Mouse (Mus musculus) liver, embryonic 13.5 days (tissue): ENCODE measurements around the gene Tuba8. TPM values are rescaled to one million over a fixed set of nuclear protein-coding genes. Genes with fewer than 3 reads are reported as not detected.
A peak's percentile ranks its signal among the peaks of the same experiment; 100 is the strongest.

ENCODE experiments used
- ATAC-seq: fragments of 200-750 bp; cut with Nextera tagmentation; 2 replicates; pipeline ENCODE4 v1.8.0; 2017; ENCODE audit warnings: low read depth, mild to moderate bottlenecking, moderate number of reproducible peaks, moderate library complexity
- DNase-seq: peaks from one replicate; pipeline ENCODE4 v3.0.0; 2022
- H3K27ac ChIP-seq: fragments of 300-500 bp; sonication (generic); 2 replicates; pipeline ENCODE4 v1.5.1; 2015; ENCODE audit warnings: moderate library complexity, mild to moderate bottlenecking, inconsistent platforms
- H3K27me3 ChIP-seq: fragments of 300-500 bp; sonication (generic); 2 replicates; pipeline ENCODE4 v1.6.1; 2015; ENCODE audit warnings: mild to moderate bottlenecking, inconsistent platforms
- H3K36me3 ChIP-seq: fragments of 300-500 bp; sonication (generic); 2 replicates; pipeline ENCODE4 v1.6.1; 2015; ENCODE audit warnings: mild to moderate bottlenecking, inconsistent platforms
- H3K4me1 ChIP-seq: fragments of 300-500 bp; sonication (generic); replicated peaks from 2 replicates; pipeline ENCODE4 v1.6.1; 2015; ENCODE audit warnings: inconsistent platforms
- H3K4me2 ChIP-seq: fragments of 300-500 bp; sonication (generic); 2 replicates; pipeline ENCODE4 v1.6.1; 2015; ENCODE audit warnings: inconsistent platforms, mild to moderate bottlenecking, moderate library complexity
- H3K4me3 ChIP-seq: fragments of 300-500 bp; sonication (generic); replicated peaks from 2 replicates; pipeline ENCODE4 v1.5.1; 2015; ENCODE audit warnings: mild to moderate bottlenecking, inconsistent platforms
- H3K9ac ChIP-seq: fragments of 300-500 bp; sonication (generic); 2 replicates; pipeline ENCODE4 v1.6.1; 2015; ENCODE audit warnings: mild to moderate bottlenecking, inconsistent platforms
- H3K9me3 ChIP-seq: fragments of 300-500 bp; sonication (generic); replicated peaks from 2 replicates; pipeline ENCODE4 v1.6.1; 2016; ENCODE audit warnings: inconsistent platforms
- WGBS: fragments of 180-500 bp; shearing (Covaris S2); methylation state at CpG from one replicate; pipeline ENCODE4 v1.1.7; 2015; ENCODE audit not compliant: insufficient replicate concordance; 5-methylcytosine and 5-hydroxymethylcytosine counted together
- polyA plus RNA-seq: library from polyadenylated mRNA; unstranded; fragments of >200 nt; fragmentation: Nextera tagmentation; extraction: Ambion mirVana; gene quantifications from 2 replicates; pipeline ENCODE4 v1.2.1, GENCODE M21; 2015

Tuba8 gene
- polyA plus RNA-seq, 1 experiment from 2014 or later: 6.7 TPM

GRCm38 (mm10) chr6:121178700-121179358 is 31.7 kb upstream of the Tuba8 start:
- peak; percentile 33 for DNase-seq

GRCm38 (mm10) chr6:121179846-121180245 is 30.6 kb upstream of the Tuba8 start:
- Histone ChIP-seq H3K4me3 (no peak overlapping the region), H3K27ac (no peak overlapping the region), H3K9me3 (no peaks in the 10 kb centered on the region), H3K36me3 (no peaks in the 10 kb centered on the region), H3K4me2 (no peak overlapping the region), H3K4me1 (peaks cover 27% of the 10 kb centered on the region), H3K27me3 (0 out of 2 replicates have a peak, but pooled peaks cover 7% of the 10 kb centered on the region), H3K9ac (no peak overlapping the region; the same call in 1 of the 2 replicates)
- DNase-seq: no peak
- 59% methylated on average over 7 of the region's 7 CpGs for WGBS
- no peak for ATAC-seq

More at GRCm38 (mm10) chr6:121178700-121179358, 31.7 kb upstream of the Tuba8 start:
- ATAC-seq: no peak
- Histone ChIP-seq H3K9ac (no peak overlapping the region), H3K36me3 (no peaks in the 10 kb centered on the region), H3K4me2 (no peak overlapping the region), H3K27me3 (0 out of 2 replicates have a peak, but pooled peaks cover 11% of the 10 kb centered on the region), H3K27ac (no peak overlapping the region), H3K9me3 (no peaks in the 10 kb centered on the region), H3K4me3 (no peak overlapping the region), H3K4me1 (peaks cover 18% of the 10 kb centered on the region)
- 44% methylated on average over 7 of the region's 7 CpGs for WGBS

GRCm38 (mm10) chr6:121183414-121184173 is 26.9 kb upstream of the Tuba8 start, which contains the start of gene Pex26:
Pex26 (plus strand) TSS chr6:121183667.
- peak within 1 kb of the TSS; percentile 79 for H3K9ac ChIP-seq
- H3K4me3 ChIP-seq: peak within 1 kb of the TSS; percentile 76
- 1% methylated on average over 32 of the region's 32 CpGs for WGBS
- DNase-seq: peak; percentile 87
- H3K4me2 ChIP-seq: peak within 1 kb of the TSS; percentile 98
- peak within 1 kb of the TSS; percentile 35; the same call in 1 of the 2 replicates for H3K27ac ChIP-seq
- peaks cover 27% of the 10 kb centered on the region for H3K4me1 ChIP-seq
- peak; percentile 87 for ATAC-seq
- H3K36me3 ChIP-seq: peaks cover 13% of the 10 kb centered on the region; the same call in 1 of the 2 replicates
- no peaks in the 10 kb centered on the region for H3K9me3 ChIP-seq
- H3K27me3 ChIP-seq: no peaks in the 10 kb centered on the region

- Histone ChIP-seq H3K9me3 (no peaks in the 10 kb centered on the region), H3K36me3 (peaks cover 16% of the 10 kb centered on the region; the same call in 1 of the 2 replicates), H3K4me1 (peaks cover 27% of the 10 kb centered on the region), H3K27me3 (no peaks in the 10 kb centered on the region), H3K4me3 (peak overlapping the region; percentile 76), H3K4me2 (peak overlapping the region; percentile 98), H3K9ac (peak overlapping the region; percentile 79), H3K27ac (peak overlapping the region; percentile 35; the same call in 1 of the 2 replicates)
- whole genome bisulfite sequencing: under 1% methylated on average over 35 of the region's 35 CpGs
- peak; percentile 78 for ATAC-seq
- DNase-seq: peak; percentile 60
Measured at GRCm38 (mm10) chr6:121184198-121185140, 26.0 kb upstream of the Tuba8 start.

GRCm38 (mm10) chr6:121185232-121185631 is 25.3 kb upstream of the Tuba8 start:
- no peak for ATAC-seq
- no peak for DNase-seq
- Histone ChIP-seq H3K9ac (peak overlapping the region; percentile 44; the same call in 1 of the 2 replicates), H3K27me3 (no peaks in the 10 kb centered on the region), H3K4me1 (peaks cover 27% of the 10 kb centered on the region), H3K27ac (no peak overlapping the region), H3K9me3 (no peaks in the 10 kb centered on the region), H3K4me3 (peak overlapping the region; percentile 76), H3K4me2 (peak overlapping the region; percentile 98), H3K36me3 (peaks cover 24% of the 10 kb centered on the region)
- whole genome bisulfite sequencing: 65% methylated on average over 8 of the region's 8 CpGs

GRCm38 (mm10) chr6:121191261-121192009 is 19.1 kb upstream of the Tuba8 start:
- H3K9me3 ChIP-seq: no peaks in the 10 kb centered on the region
- H3K4me2 ChIP-seq: no peak overlapping the region
- DNase-seq: no peak
- no peak overlapping the region for H3K9ac ChIP-seq
- 47% methylated on average over 11 of the region's 11 CpGs for WGBS
- H3K4me1 ChIP-seq: no peaks in the 10 kb centered on the region
- ATAC-seq: peak; percentile 10; the same call in 1 of the 2 replicates
- no peak overlapping the region for H3K27ac ChIP-seq
- peaks cover 43% of the 10 kb centered on the region for H3K36me3 ChIP-seq
- H3K27me3 ChIP-seq: no peaks in the 10 kb centered on the region
- no peak overlapping the region for H3K4me3 ChIP-seq

- H3K36me3 ChIP-seq: peaks cover 28% of the 10 kb centered on the region
- ATAC-seq (0 out of 2 replicates have a peak, but pooled peaks have one; percentile 18), DNase-seq (no peak)
- H3K27me3 ChIP-seq: no peaks in the 10 kb centered on the region
- H3K4me1 ChIP-seq: peaks cover 5% of the 10 kb centered on the region; the same call in 1 of the 2 replicates
- H3K27ac ChIP-seq: no peak overlapping the region
- WGBS: 68% methylated on average over 13 of the region's 13 CpGs
- no peak overlapping the region for H3K4me2 ChIP-seq
- H3K9me3 ChIP-seq: no peaks in the 10 kb centered on the region
- H3K4me3 ChIP-seq: no peak overlapping the region
- no peak overlapping the region for H3K9ac ChIP-seq
Measured at GRCm38 (mm10) chr6:121194061-121194955, 16.2 kb upstream of the Tuba8 start.

- ATAC-seq (no peak), DNase-seq (no peak)
- no peak overlapping the region for H3K9ac ChIP-seq
- no peak overlapping the region for H3K4me3 ChIP-seq
- H3K9me3 ChIP-seq: no peaks in the 10 kb centered on the region
- H3K4me2 ChIP-seq: no peak overlapping the region
- 80% methylated on average over 14 of the region's 14 CpGs for WGBS
- peaks cover 5% of the 10 kb centered on the region; the same call in 1 of the 2 replicates for H3K4me1 ChIP-seq
- peaks cover 20% of the 10 kb centered on the region for H3K36me3 ChIP-seq
- no peaks in the 10 kb centered on the region for H3K27me3 ChIP-seq
- H3K27ac ChIP-seq: no peak overlapping the region
Measured at GRCm38 (mm10) chr6:121194956-121195731, 15.4 kb upstream of the Tuba8 start.

GRCm38 (mm10) chr6:121197807-121198365 is 12.6 kb upstream of the Tuba8 start:
- Histone ChIP-seq H3K27ac (peak overlapping the region; percentile 72), H3K36me3 (peaks cover 18% of the 10 kb centered on the region), H3K9me3 (no peaks in the 10 kb centered on the region), H3K4me3 (no peak overlapping the region), H3K9ac (no peak overlapping the region), H3K4me1 (peaks cover 5% of the 10 kb centered on the region; the same call in 1 of the 2 replicates), H3K27me3 (no peaks in the 10 kb centered on the region), H3K4me2 (no peak overlapping the region)
- ATAC-seq: peak; percentile 45; the same call in 1 of the 2 replicates
- no peak for DNase-seq
- 56% methylated on average over 9 of the region's 9 CpGs for WGBS
